Mouse (Mus musculus) stomach, embryonic 16.5 days (tissue): ENCODE measurements around the gene Pum2. TPM values are rescaled to one million over a fixed set of nuclear protein-coding genes. Genes with fewer than 3 reads are reported as not detected.
A peak's percentile ranks its signal among the peaks of the same experiment; 100 is the strongest.

Source experiments
- ATAC-seq: fragments of 200-750 bp; cut with Nextera tagmentation; 2 replicates; pipeline ENCODE4 v1.8.0; 2017; ENCODE audit warnings: moderate number of reproducible peaks, moderate TSS enrichment; ENCODE audit not compliant: insufficient read depth, low FRiP score
- H3K27ac ChIP-seq: fragments of 300-500 bp; sonication (generic); 2 replicates; pipeline ENCODE4 v1.5.1; 2014; ENCODE audit warnings: low read length
- H3K27me3 ChIP-seq: fragments of 300-500 bp; sonication (generic); 2 replicates; pipeline ENCODE4 v1.6.1; 2014; ENCODE audit warnings: low read length, control low read depth, mixed read lengths; ENCODE audit not compliant: control insufficient read depth, insufficient read depth
- H3K36me3 ChIP-seq: fragments of 300-500 bp; sonication (generic); 2 replicates; pipeline ENCODE4 v1.6.1; 2014; ENCODE audit warnings: low read length; ENCODE audit not compliant: control insufficient read depth, insufficient read depth
- H3K4me1 ChIP-seq: fragments of 300-500 bp; sonication (generic); 2 replicates; pipeline ENCODE4 v1.6.1; 2014; ENCODE audit warnings: low read length, control low read depth, mixed read lengths; ENCODE audit not compliant: control insufficient read depth, insufficient read depth
- H3K4me2 ChIP-seq: fragments of 300-500 bp; sonication (generic); 2 replicates; pipeline ENCODE4 v1.6.1; 2014; ENCODE audit warnings: low read depth, low read length, mixed read lengths
- H3K4me3 ChIP-seq: fragments of 300-500 bp; sonication (generic); replicated peaks from 2 replicates; pipeline ENCODE4 v1.5.1; 2014; ENCODE audit warnings: mild to moderate bottlenecking, low read length
- H3K9ac ChIP-seq: fragments of 300-500 bp; sonication (generic); 2 replicates; pipeline ENCODE4 v1.6.1; 2014; ENCODE audit warnings: low read length
- H3K9me3 ChIP-seq: fragments of 300-500 bp; sonication (generic); replicated peaks from 2 replicates; pipeline ENCODE4 v1.6.1; 2016; ENCODE audit warnings: low read length, control low read depth; ENCODE audit not compliant: control insufficient read depth
- WGBS: fragments of 180-500 bp; shearing (Covaris S2); extraction: QIAGEN DNeasy Blood & Tissue Kit; methylation state at CpG from one replicate; pipeline ENCODE4 v1.1.7; 2014; 5-methylcytosine and 5-hydroxymethylcytosine counted together
- polyA plus RNA-seq: library from polyadenylated mRNA; unstranded; fragments of >200 nt; fragmentation: Nextera tagmentation; extraction: Ambion mirVana; gene quantifications from 2 replicates; pipeline ENCODE4 v1.2.1, GENCODE M21; 2015

Gene Pum2
- polyA plus RNA-seq, 1 experiment from 2014 or later, result 44.5 TPM

DNA sequence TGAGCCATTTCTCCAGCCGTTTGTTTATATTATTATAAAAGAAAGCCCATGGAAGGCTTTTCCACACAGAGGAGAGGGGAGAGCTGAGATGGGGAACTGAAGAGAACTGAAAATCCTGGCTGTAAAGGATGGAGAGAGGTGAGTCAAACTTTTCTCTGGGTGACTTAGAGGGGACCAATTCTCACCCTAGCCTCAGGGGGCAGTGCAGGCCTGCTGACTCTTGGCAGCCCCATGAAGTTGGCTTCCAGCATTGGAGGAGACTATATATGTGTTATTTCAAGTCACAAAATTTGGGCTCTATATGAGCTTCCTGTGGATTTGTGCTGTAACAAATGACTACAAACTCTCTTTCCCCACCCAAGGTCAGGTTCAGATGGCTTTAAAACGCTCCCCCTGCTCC is 88.7 kb downstream of the Pum2 start:
- Histone ChIP-seq H3K4me3 (no peak overlapping the region), H3K9ac (no peak overlapping the region), H3K27me3 (no peaks in the 10 kb centered on the region), H3K4me2 (no peak overlapping the region), H3K9me3 (peaks cover 5% of the 10 kb centered on the region), H3K27ac (no peak overlapping the region), H3K36me3 (no peaks in the 10 kb centered on the region), H3K4me1 (no peaks in the 10 kb centered on the region)
- WGBS, result 67% methylated on average over 2 of the region's 2 CpGs
- ATAC-seq, result no peak

DNA sequence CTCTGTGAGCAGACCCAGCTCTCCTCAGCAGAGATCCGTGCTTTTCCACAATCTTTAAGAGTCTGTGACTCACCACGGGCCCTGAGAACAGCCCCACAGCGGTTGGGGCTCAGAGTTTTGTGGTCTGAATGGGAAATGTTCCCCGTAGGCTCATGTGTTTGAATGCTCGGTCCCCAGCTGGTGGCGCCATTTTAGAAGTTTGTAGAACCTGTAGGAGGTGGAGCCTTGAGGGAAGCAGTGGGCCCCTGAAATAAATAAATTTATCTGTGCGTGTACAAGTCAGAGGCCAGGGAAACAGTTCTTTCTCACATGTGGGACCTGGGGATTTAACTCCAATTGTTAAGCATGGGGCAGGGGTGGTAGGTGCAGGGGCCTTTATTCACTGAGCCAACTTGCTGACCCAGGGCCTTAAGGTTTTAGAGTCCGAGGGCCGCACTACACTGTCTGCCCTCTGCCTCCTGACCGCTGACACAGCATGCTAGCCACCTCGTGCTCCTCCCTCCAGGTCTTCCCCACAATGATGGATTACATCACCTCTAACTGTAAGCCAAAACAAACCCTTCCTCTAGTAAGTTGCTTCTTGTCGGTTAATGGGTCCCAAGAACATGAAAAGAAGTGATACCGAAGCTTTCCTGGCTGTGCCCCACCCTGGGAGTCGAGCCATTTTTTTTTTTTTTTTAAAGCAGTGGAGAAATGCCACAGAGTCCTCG is 90.4 kb downstream of the Pum2 start:
- Histone ChIP-seq H3K4me1 (no peaks in the 10 kb centered on the region), H3K9ac (no peak overlapping the region), H3K36me3 (no peaks in the 10 kb centered on the region), H3K4me2 (no peak overlapping the region), H3K4me3 (no peak overlapping the region), H3K27me3 (no peaks in the 10 kb centered on the region), H3K27ac (no peak overlapping the region), H3K9me3 (no peaks in the 10 kb centered on the region)
- ATAC-seq, result no peak
- WGBS, result 70% methylated on average over 15 of the region's 15 CpGs

DNA sequence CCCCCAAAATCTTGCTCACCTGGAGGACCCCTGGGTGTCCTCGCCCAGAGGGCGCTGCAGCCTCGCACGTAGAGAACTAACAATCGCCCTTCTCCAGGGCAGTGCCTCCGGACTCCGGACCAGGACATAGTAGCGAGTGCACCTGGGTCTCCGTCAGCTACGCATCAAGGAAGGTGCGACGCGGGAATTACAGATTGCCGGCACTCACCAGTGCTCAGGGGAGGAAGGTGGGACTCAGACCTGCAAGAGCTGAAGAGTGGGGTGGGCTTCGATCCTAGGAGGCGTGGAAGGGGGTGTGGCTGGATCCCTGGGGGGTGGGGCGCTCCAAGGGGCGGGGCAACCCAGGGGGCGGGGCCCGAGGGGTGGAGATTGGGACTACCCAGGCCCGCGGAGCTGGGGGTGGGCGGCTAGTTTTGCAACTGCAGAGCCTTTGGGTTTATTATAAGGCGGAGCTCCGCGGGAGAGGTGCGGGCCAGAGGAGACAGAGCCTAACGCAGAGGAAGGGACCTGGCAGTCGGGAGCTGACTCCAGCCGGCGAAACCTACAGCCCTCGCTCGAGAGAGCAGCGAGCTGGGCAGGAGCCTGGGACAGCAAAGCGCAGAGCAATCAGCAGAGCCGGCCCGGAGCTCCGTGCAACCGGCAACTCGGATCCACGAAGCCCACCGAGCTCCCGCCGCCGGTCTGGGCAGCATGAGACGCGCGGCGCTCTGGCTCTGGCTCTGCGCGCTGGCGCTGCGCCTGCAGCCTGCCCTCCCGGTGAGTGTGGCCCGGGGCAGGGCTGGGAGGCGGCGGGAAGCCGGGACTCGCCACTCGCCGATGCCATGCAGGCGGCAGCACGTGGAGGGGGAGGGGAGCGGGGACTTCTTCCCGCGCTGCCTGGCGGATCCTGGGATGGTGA is 97.3 kb downstream of the Pum2 start, which contains the start of gene Sdc1:
TSS of gene Sdc1 (plus strand) at position 378 of the 898 bp plus-strand sequence.
- H3K4me2 ChIP-seq, result peak within 1 kb of the TSS; percentile 71

DNA sequence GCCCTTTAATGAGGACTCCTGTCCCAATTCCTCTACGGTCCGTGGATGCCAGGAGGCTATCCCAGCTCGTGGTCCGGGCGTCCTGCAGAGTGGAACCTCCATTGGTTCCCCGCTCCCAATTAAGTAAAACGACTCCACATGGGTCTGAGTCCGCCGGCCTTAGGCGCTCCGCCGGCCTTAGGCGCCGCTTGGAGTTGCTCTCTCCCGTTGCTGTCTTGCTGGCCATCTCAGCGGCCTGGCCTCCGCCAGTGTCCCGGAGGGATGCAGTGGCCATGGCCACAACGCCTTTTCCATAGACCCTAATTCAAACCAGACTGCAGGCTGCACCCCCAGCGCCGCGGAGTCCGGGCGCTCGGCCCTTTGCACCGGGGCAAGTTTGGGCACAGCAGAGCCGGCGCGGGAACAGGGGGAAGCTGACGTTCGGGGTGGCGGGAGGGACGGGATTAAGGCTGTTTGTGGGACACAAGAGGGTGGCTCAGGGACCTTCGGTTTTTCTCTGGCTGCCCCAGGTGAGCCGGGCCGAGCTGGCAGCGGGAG is 98.0 kb downstream of the Pum2 start:
- H3K4me1 ChIP-seq, result peaks cover 16% of the 10 kb centered on the region
- H3K9ac ChIP-seq, result peak overlapping the region; percentile 93
- peak overlapping the region; percentile 90 for H3K4me3 ChIP-seq
- ATAC-seq, result peak; percentile 16; the same call in 1 of the 2 replicates
- no peaks in the 10 kb centered on the region for H3K36me3 ChIP-seq
- no peaks in the 10 kb centered on the region for H3K27me3 ChIP-seq
- no peaks in the 10 kb centered on the region for H3K9me3 ChIP-seq
- H3K27ac ChIP-seq, result peak overlapping the region; percentile 91
- WGBS, result under 1% methylated on average over 37 of the region's 37 CpGs
- H3K4me2 ChIP-seq, result peak overlapping the region; percentile 71

More for the DNA sequence above, 97.3 kb downstream of the Pum2 start, which contains the start of gene Sdc1:
- Histone ChIP-seq H3K27me3 (no peaks in the 10 kb centered on the region), H3K9ac (peak within 1 kb of the TSS; percentile 93), H3K36me3 (no peaks in the 10 kb centered on the region), H3K27ac (peak within 1 kb of the TSS; percentile 91), H3K4me1 (peaks cover 10% of the 10 kb centered on the region), H3K4me3 (peak within 1 kb of the TSS; percentile 90), H3K9me3 (no peaks in the 10 kb centered on the region)
- ATAC-seq, result peak; percentile 88
- under 1% methylated on average over 67 of the region's 67 CpGs for WGBS

DNA sequence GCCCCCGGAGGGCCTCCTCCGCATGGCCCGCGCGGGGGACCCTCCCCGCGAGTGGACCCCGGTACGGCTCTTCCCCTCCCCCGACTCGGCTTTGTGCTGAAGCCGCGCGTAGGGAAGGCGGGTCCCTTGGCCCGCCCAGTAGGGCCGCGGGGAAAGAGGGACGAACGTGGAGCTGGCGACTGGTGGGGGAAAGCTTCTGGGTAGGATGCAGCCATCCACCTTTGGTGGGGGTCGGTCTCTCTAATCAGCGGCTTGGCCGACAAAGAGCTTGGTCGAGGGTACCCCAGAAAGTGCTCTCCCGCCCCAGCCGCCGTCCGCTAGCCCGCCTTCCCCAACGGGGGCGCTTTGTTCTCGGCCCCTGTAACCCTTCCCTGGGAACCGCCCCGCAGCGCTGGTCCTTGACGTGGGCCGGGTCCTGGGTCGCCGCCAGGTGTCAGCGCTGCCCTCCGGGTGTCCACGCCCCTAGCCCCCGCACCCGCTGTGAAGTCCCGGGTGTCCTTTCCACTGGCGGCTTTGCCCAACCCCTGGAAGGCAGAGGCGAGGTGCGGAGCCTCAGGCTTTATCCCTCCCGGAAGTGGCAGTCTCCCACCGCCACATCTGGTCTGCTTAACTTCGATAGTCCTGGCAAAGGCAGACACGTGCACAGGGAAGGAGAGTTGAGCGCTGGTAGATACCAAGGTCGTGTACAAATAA is 98.7 kb downstream of the Pum2 start:
- H3K4me1 ChIP-seq, result peaks cover 19% of the 10 kb centered on the region
- WGBS, result under 1% methylated on average over 52 of the region's 55 CpGs
- no peaks in the 10 kb centered on the region for H3K27me3 ChIP-seq
- peak overlapping the region; percentile 93 for H3K9ac ChIP-seq
- H3K9me3 ChIP-seq, result no peaks in the 10 kb centered on the region
- H3K36me3 ChIP-seq, result no peaks in the 10 kb centered on the region
- H3K27ac ChIP-seq, result peak overlapping the region; percentile 91
- H3K4me3 ChIP-seq, result peak overlapping the region; percentile 90
- peak overlapping the region; percentile 71 for H3K4me2 ChIP-seq
- peak; percentile 38; the same call in 1 of the 2 replicates for ATAC-seq

DNA sequence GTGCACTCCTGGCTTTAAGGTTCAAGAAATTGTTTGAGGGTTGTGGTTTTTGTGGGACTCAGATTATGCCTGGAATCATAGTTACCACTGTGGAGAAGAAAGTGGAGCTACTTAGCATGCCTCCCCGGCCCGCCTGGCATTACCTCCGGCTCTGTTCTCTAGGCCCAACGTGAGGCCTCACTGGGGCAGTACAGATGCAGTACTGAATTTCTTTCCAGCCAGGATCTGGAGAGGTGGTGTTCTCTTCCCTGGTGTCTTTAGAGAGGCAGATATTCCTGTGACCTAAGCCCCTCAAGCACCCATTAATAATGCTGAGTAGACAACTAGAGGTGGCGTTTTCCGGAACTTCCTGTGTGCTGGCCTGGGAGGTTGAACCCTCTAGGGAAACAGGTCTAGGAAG is 99.4 kb downstream of the Pum2 start:
- H3K27ac ChIP-seq, result peak overlapping the region; percentile 91
- H3K36me3 ChIP-seq, result no peaks in the 10 kb centered on the region
- peak overlapping the region; percentile 90 for H3K4me3 ChIP-seq
- no peak for ATAC-seq
- H3K4me2 ChIP-seq, result peak overlapping the region; percentile 71
- peaks cover 22% of the 10 kb centered on the region for H3K4me1 ChIP-seq
- peak overlapping the region; percentile 93 for H3K9ac ChIP-seq
- no peaks in the 10 kb centered on the region for H3K27me3 ChIP-seq
- WGBS, result 26% methylated on average over 6 of the region's 6 CpGs
- no peaks in the 10 kb centered on the region for H3K9me3 ChIP-seq

DNA sequence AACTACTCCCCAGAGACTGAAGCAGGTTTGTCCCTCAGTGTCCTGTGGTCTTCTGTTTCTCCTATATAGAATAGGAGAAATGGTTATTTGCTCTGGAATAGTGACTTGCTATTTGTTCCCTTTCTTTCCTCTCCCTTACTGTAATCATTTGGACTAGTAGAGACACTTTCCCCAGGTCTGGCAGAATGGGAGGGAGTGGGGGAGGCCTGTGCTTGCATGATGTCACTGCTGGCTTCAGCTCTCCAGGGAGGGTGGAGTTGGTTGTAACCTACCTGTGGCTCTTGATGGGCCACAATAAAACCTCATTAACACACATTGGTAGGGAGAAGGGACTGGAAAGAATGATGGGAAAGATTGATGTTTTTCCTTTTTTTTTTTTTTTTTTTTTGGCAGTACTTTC is 100.2 kb downstream of the Pum2 start:
- H3K4me2 ChIP-seq, result peak overlapping the region; percentile 71
- ATAC-seq, result no peak

DNA sequence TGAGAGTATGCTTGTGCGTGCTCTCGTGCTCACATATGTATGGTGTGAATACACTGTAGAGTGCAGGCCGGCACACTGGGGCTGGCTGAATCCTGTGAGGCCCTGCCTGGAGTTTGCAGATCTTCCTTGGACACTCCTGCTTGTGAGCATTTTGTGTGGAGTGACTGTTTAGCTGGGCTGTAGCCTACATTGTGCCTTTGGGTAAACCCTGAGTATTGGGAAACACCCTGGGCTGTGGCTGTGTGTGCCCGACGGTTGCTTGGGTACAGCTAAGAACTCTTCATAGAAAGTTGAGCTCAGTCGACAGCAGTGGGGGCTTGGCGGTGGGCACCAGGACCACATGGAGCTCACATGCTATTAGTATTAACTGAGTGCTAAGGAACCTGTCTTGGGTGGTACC is 102.3 kb downstream of the Pum2 start:
- Histone ChIP-seq H3K27ac (peak overlapping the region; percentile 90), H3K4me2 (peak overlapping the region; percentile 7), H3K4me1 (peaks cover 40% of the 10 kb centered on the region), H3K9me3 (no peaks in the 10 kb centered on the region), H3K36me3 (no peaks in the 10 kb centered on the region), H3K27me3 (no peaks in the 10 kb centered on the region), H3K9ac (peak overlapping the region; percentile 44), H3K4me3 (no peak overlapping the region)
- ATAC-seq, result no peak
- WGBS, result 76% methylated on average over 7 of the region's 7 CpGs

More for the DNA sequence above, 100.2 kb downstream of the Pum2 start:
- Histone ChIP-seq H3K4me3 (peak overlapping the region; percentile 90), H3K9me3 (no peaks in the 10 kb centered on the region), H3K27me3 (no peaks in the 10 kb centered on the region), H3K9ac (peak overlapping the region; percentile 58), H3K27ac (peak overlapping the region; percentile 91), H3K4me1 (peaks cover 22% of the 10 kb centered on the region), H3K36me3 (no peaks in the 10 kb centered on the region)
